10 mouse cellular contexts compared by ENCODE assay signal in genomic region chr12:14165713-14166112, GRCm38 (mm10). TPM values are rescaled to one million over a fixed set of nuclear protein-coding genes. Genes with fewer than 3 reads are reported as not detected.
DNase-seq lines count a peak whose midpoint lies in the region; ATAC-seq and TF ChIP-seq lines count a peak whose summit lies in the region.
"Had no signal": no experiment of that assay in that cellular context is flagged by ENCODE, and none has a peak within 500 bp of the region (broad histone marks: within the 10 kb centered on the region; RNA-seq: fewer than 3 reads in every experiment).

No protein-coding gene starts in this region.

- H3K4me2 ChIP-seq in lung, postnatal 0 days (replicated peaks; ENCODE audit: low read depth, low read length) = no peak overlapping the region
- H3K4me2 ChIP-seq: hindbrain, embryonic 13.5 days had no signal

- intact Hi-C loops in left cerebral cortex, postnatal 4 days (cut with DNase I) = no loop called here
- intact Hi-C loops in left cerebral cortex, postnatal 36 days (cut with DNase I) = no loop called here

- 44% methylated on average over 2 of the region's 2 CpGs for WGBS in lung, postnatal 0 days

- TF ChIP-seq EP300 in lung, postnatal 0 days (IDR thresholded peaks at IDR 0.05) = no peak

- no peak overlapping the region for H3K9ac ChIP-seq in lung, postnatal 0 days (replicated peaks; ENCODE audit: low read depth)
- H3K9ac ChIP-seq: hindbrain, embryonic 13.5 days had no signal

- no peak for TF ChIP-seq CTCF in lung, postnatal 0 days (IDR thresholded peaks at IDR 0.05)

- H3K9me3 ChIP-seq in lung, postnatal 0 days (ENCODE audit: low read length) = no peaks in the 10 kb centered on the region
- H3K9me3 ChIP-seq: hindbrain, embryonic 13.5 days had no signal

- peak; percentile 42 for DNase-seq in left cerebral cortex, postnatal 4 days
- DNase-seq in left cerebral cortex, postnatal 36 days (ENCODE audit: low spot score in 2 of 2) = no peak
- DNase-seq in adrenal gland, adult 18-20 months (ENCODE audit: low spot score in 2 of 2) = peak; percentile 21 to 35
- DNase-seq in brain, adult 2 months (ENCODE audit: low read depth, low spot score) = peak; percentile 69
- peak; percentile 34 for DNase-seq in lung, postnatal 0 days (ENCODE audit: low spot score)
- no peak for DNase-seq in left cerebral cortex, adult 11 months (ENCODE audit: low spot score)
- DNase-seq: layer of hippocampus, postnatal 36 days had no signal

- no peaks in the 10 kb centered on the region for H3K36me3 ChIP-seq in lung, postnatal 0 days (ENCODE audit: insufficient read depth, low read length)
- H3K36me3 ChIP-seq: hindbrain, embryonic 13.5 days had no signal

- no peak overlapping the region for H3K4me3 ChIP-seq in lung, postnatal 0 days (ENCODE audit: low read depth, low read length)
- H3K4me3 ChIP-seq: hindbrain, embryonic 13.5 days had no signal

- no peaks in the 10 kb centered on the region for H3K4me1 ChIP-seq in lung, postnatal 0 days (ENCODE audit: insufficient read depth, low read depth, low read length)
- H3K4me1 ChIP-seq: hindbrain, embryonic 13.5 days had no signal

- H3K27me3 ChIP-seq in lung, postnatal 0 days (replicated peaks; ENCODE audit: insufficient read depth, low read length) = no peaks in the 10 kb centered on the region
- H3K27me3 ChIP-seq: hindbrain, embryonic 13.5 days had no signal

- ATAC-seq in lung, postnatal 0 days = no peak
- ATAC-seq in erythroid progenitor cell, adult 5-6 weeks (replicated peaks; ENCODE audit: low FRiP score, poor library complexity, severe bottlenecking) = no peak

- H3K27ac ChIP-seq in lung, postnatal 0 days (ENCODE audit: low read length) = no peak overlapping the region
- H3K27ac ChIP-seq: hindbrain, embryonic 13.5 days; macrophage had no signal

RNA-seq across cellular contexts. Expression of gene Fam84a, which starts 13.9 kb away (rescaled TPM):
- 10 to 100 TPM; 53.3 to 55.5 TPM for total RNA-seq in left cerebral cortex, postnatal 4 days (2021)
- 10 to 100 TPM; 69.3 to 90.4 TPM for total RNA-seq in left cerebral cortex, postnatal 36 days (2021)
- 10 to 100 TPM in 1 of 2 experiments, 1 to 10 TPM in 1; 2.5 to 13.8 TPM for total RNA-seq in adrenal gland, adult 18-20 months (2021)
- 5.9 and 6.2 TPM in 2 replicates for polyA plus RNA-seq in lung, postnatal 0 days (2015; fragmentation: Nextera tagmentation; extraction: Ambion mirVana)
- total RNA-seq in erythroid progenitor cell, adult 5-6 weeks (2015; ENCODE audit: low replicate concordance) = not detected in 2 replicates
- not detected in 2 replicates for total RNA-seq in erythroid progenitor cell, adult 5-6 weeks (2017; ENCODE audit: low replicate concordance)
- polyA plus RNA-seq: macrophage had no signal

Comparison
In these comparisons a context has a peak if more than half of its experiments do, and no peak if none do; other contexts are left out.
1. DNase-seq: peak in left cerebral cortex, postnatal 4 days (single experiment), adrenal gland, adult 18-20 months (2 of 2), brain, adult 2 months (single experiment) and lung, postnatal 0 days (single experiment); none in left cerebral cortex, postnatal 36 days (0 of 2) and left cerebral cortex, adult 11 months (single experiment).